Mouse (Mus musculus) E14TG2a.4 (cell line): ENCODE measurements around the gene Nudt4.

ENCODE experiments used
- H3K27me3 ChIP-seq: 2 replicates; pipeline ENCODE4 v1.6.1; 2014; ENCODE audit warnings: low read length, control low read depth; ENCODE audit not compliant: insufficient read depth
- H3K36me3 ChIP-seq: 2 replicates; pipeline ENCODE4 v1.6.1; 2014; ENCODE audit warnings: low read length, control low read depth; ENCODE audit not compliant: insufficient read depth
- H3K4me1 ChIP-seq: replicated peaks from 2 replicates; pipeline ENCODE4 v1.6.1; 2014; ENCODE audit warnings: low read depth, low read length, control low read depth
- H3K4me3 ChIP-seq: replicated peaks from 2 replicates; pipeline ENCODE4 v1.5.1; 2014; ENCODE audit warnings: mild to moderate bottlenecking, low read length
- H3K9me3 ChIP-seq: 2 replicates; pipeline ENCODE4 v1.6.1; 2014; ENCODE audit warnings: low read length, control low read depth
- CTCF ChIP-seq: conservative IDR thresholded peaks from 2 replicates; pipeline ENCODE4 v1.5.1; 2014; ENCODE audit warnings: low read length
- NANOG ChIP-seq: IDR thresholded peaks from 2 replicates; pipeline ENCODE4 v1.6.1; 2014; ENCODE audit warnings: borderline replicate concordance, low read length, mixed read lengths
- POU5F1 ChIP-seq: IDR thresholded peaks from 2 replicates; pipeline ENCODE4 v1.6.1; 2014; ENCODE audit warnings: low read length, borderline replicate concordance

Gene Nudt4

GRCm38 (mm10) chr10:95548154-95548826 is 15.7 kb downstream of the Nudt4 start:
- Histone ChIP-seq H3K4me3 (no peak overlapping the region), H3K36me3 (peaks cover 96% of the 10 kb centered on the region), H3K9me3 (no peaks in the 10 kb centered on the region), H3K4me1 (peaks cover 68% of the 10 kb centered on the region), H3K27me3 (no peaks in the 10 kb centered on the region)
- TF ChIP-seq POU5F1 (no peak), NANOG (no peak), CTCF (no peak)

GRCm38 (mm10) chr10:95546178-95546577 is 17.8 kb downstream of the Nudt4 start:
- Histone ChIP-seq H3K9me3 (no peaks in the 10 kb centered on the region), H3K4me3 (no peak overlapping the region), H3K4me1 (peaks cover 56% of the 10 kb centered on the region), H3K36me3 (peaks cover 92% of the 10 kb centered on the region), H3K27me3 (no peaks in the 10 kb centered on the region)
- TF ChIP-seq CTCF (no peak), NANOG (no peak), POU5F1 (no peak)

- Histone ChIP-seq H3K4me1 (peaks cover 50% of the 10 kb centered on the region), H3K36me3 (peaks cover 88% of the 10 kb centered on the region), H3K4me3 (no peak overlapping the region), H3K9me3 (no peaks in the 10 kb centered on the region), H3K27me3 (no peaks in the 10 kb centered on the region)
- TF ChIP-seq CTCF (no peak), POU5F1 (no peak), NANOG (no peak)
These were observed 18.9 kb downstream of the Nudt4 start for GRCm38 (mm10) chr10:95545051-95545450.

- Histone ChIP-seq H3K9me3 (no peaks in the 10 kb centered on the region), H3K4me1 (peaks cover 50% of the 10 kb centered on the region), H3K4me3 (no peak overlapping the region), H3K36me3 (peaks cover 84% of the 10 kb centered on the region), H3K27me3 (no peaks in the 10 kb centered on the region)
- TF ChIP-seq NANOG (no peak), CTCF (no peak), POU5F1 (no peak)
These were observed 19.3 kb downstream of the Nudt4 start for GRCm38 (mm10) chr10:95544651-95545050.

GRCm38 (mm10) chr10:95544004-95544403 is 19.9 kb downstream of the Nudt4 start:
- H3K27me3 ChIP-seq, result no peaks in the 10 kb centered on the region
- H3K36me3 ChIP-seq, result peaks cover 78% of the 10 kb centered on the region
- H3K4me3 ChIP-seq, result no peak overlapping the region
- H3K4me1 ChIP-seq, result peaks cover 50% of the 10 kb centered on the region
- no peaks in the 10 kb centered on the region for H3K9me3 ChIP-seq
- no peak for TF ChIP-seq POU5F1
- TF ChIP-seq NANOG, result no peak
- no peak for TF ChIP-seq CTCF

- H3K27me3 ChIP-seq, result no peaks in the 10 kb centered on the region
- TF ChIP-seq POU5F1, result no peak
- TF ChIP-seq CTCF, result no peak
- TF ChIP-seq NANOG, result no peak
- H3K4me1 ChIP-seq, result peaks cover 54% of the 10 kb centered on the region
- H3K9me3 ChIP-seq, result no peaks in the 10 kb centered on the region
- peaks cover 71% of the 10 kb centered on the region for H3K36me3 ChIP-seq
- H3K4me3 ChIP-seq, result no peak overlapping the region
These were observed 20.6 kb downstream of the Nudt4 start for GRCm38 (mm10) chr10:95543377-95543776.

GRCm38 (mm10) chr10:95542916-95543315 is 21.0 kb downstream of the Nudt4 start:
- H3K4me1 ChIP-seq, result peaks cover 59% of the 10 kb centered on the region

GRCm38 (mm10) chr10:95539841-95540240 is 24.1 kb downstream of the Nudt4 start:
- TF ChIP-seq NANOG (no peak), CTCF (no peak), POU5F1 (no peak)
- H3K4me1 ChIP-seq, result peaks cover 49% of the 10 kb centered on the region
- H3K9me3 ChIP-seq, result no peaks in the 10 kb centered on the region
- H3K4me3 ChIP-seq, result no peak overlapping the region
- peaks cover 37% of the 10 kb centered on the region for H3K36me3 ChIP-seq
- no peaks in the 10 kb centered on the region for H3K27me3 ChIP-seq

More at GRCm38 (mm10) chr10:95542916-95543315, 21.0 kb downstream of the Nudt4 start:
- Histone ChIP-seq H3K4me3 (no peak overlapping the region), H3K27me3 (no peaks in the 10 kb centered on the region), H3K36me3 (peaks cover 67% of the 10 kb centered on the region), H3K9me3 (no peaks in the 10 kb centered on the region)
- TF ChIP-seq CTCF (no peak), POU5F1 (no peak), NANOG (no peak)

- Histone ChIP-seq H3K4me1 (peaks cover 43% of the 10 kb centered on the region), H3K27me3 (no peaks in the 10 kb centered on the region), H3K36me3 (peaks cover 31% of the 10 kb centered on the region), H3K4me3 (no peak overlapping the region), H3K9me3 (no peaks in the 10 kb centered on the region)
- TF ChIP-seq NANOG (no peak), POU5F1 (no peak), CTCF (no peak)
These were observed 24.7 kb downstream of the Nudt4 start for GRCm38 (mm10) chr10:95539260-95539659.
